Mouse (Mus musculus): ENCODE data around the gene Dennd2d.

Dennd2d gene

GRCm38 (mm10) chr3:106496045-106496721 is 14.0 kb downstream of the Dennd2d start:
- peak; percentile 22 to 32 for DNase-seq (ENCODE audit: low spot score in 2 of 2)

- no peak for DNase-seq (ENCODE audit: low spot score in 2 of 2)
These were observed 14.8 kb downstream of the Dennd2d start for GRCm38 (mm10) chr3:106496996-106497395.

- no peak for DNase-seq (ENCODE audit: low spot score in 2 of 2)
These were observed 18.3 kb downstream of the Dennd2d start for GRCm38 (mm10) chr3:106500510-106500909.

GRCm38 (mm10) chr3:106502892-106503291 is 20.7 kb downstream of the Dennd2d start:
- no peak for DNase-seq (ENCODE audit: low spot score in 2 of 2)

GRCm38 (mm10) chr3:106510669-106511068 is 28.5 kb downstream of the Dennd2d start:
- no peak for DNase-seq (ENCODE audit: low spot score in 2 of 2)

GRCm38 (mm10) chr3:106515016-106515415 is 32.8 kb downstream of the Dennd2d start:
- DNase-seq (ENCODE audit: low spot score in 2 of 2) = no peak

- DNase-seq (ENCODE audit: low spot score in 2 of 2) = no peak
These were observed 40.5 kb downstream of the Dennd2d start for GRCm38 (mm10) chr3:106522730-106523129.

GRCm38 (mm10) chr3:106526411-106526810 is 44.2 kb downstream of the Dennd2d start:
- DNase-seq (ENCODE audit: low spot score in 2 of 2) = no peak

- no peak for DNase-seq (ENCODE audit: low spot score in 2 of 2)
These were observed 45.8 kb downstream of the Dennd2d start for GRCm38 (mm10) chr3:106528032-106528431.

- no peak for DNase-seq (ENCODE audit: low spot score in 2 of 2)
These were observed 51.1 kb downstream of the Dennd2d start for GRCm38 (mm10) chr3:106533277-106533676.

GRCm38 (mm10) chr3:106544721-106545316 is 62.6 kb downstream of the Dennd2d start:
- DNase-seq (ENCODE audit: low spot score in 2 of 2) = no peak

GRCm38 (mm10) chr3:106547171-106547923 is 65.1 kb downstream of the Dennd2d start, which contains the start of the genes Dram2 and Cept1:
Gene Dram2, plus strand, starts transcription at chr3:106547798.
Gene Cept1, minus strand, starts transcription at chr3:106547802.
- DNase-seq (ENCODE audit: low spot score in 2 of 2) = peak; percentile 92 to 96

- no peak for DNase-seq (ENCODE audit: low spot score in 2 of 2)
These were observed 65.8 kb downstream of the Dennd2d start for GRCm38 (mm10) chr3:106547924-106548539.

- DNase-seq (ENCODE audit: low spot score in 2 of 2) = no peak
These were observed 66.8 kb downstream of the Dennd2d start for GRCm38 (mm10) chr3:106548971-106549370.

Data from right cerebral cortex, adult 2 months (tissue).